Mouse (Mus musculus) megakaryocyte, adult 5-6 weeks (primary cell): ENCODE measurements around the gene Ccdc12. TPM values are rescaled to one million over a fixed set of nuclear protein-coding genes. Genes with fewer than 3 reads are reported as not detected.

Experiments used
- ATAC-seq: 2 replicates; pipeline ENCODE4 v1.8.0; 2016; ENCODE audit warnings: mild to moderate bottlenecking, inconsistent platforms; ENCODE audit not compliant: poor library complexity, severe bottlenecking
- total RNA-seq, 2 experiments: library from RNA; stranded (forward) in 1 of 2; stranded (reverse) in 1 of 2; fragments of 153-499, 151-499 nt in 1 of 2; fragments of 221-1000, 200-1000 nt in 1 of 2; gene quantifications; 2 replicates each; pipeline versions ENCODE4 v1.2.3 to v1.2.4; 2015 to 2017

Gene Ccdc12
- total RNA-seq (2015) (204 and 210 TPM in 2 replicates), total RNA-seq (2017) (165 and 180 TPM in 2 replicates)

- ATAC-seq: peak; percentile 63
These were observed at the start of gene Ccdc12 for GRCm38 (mm10) chr9:110656249-110657221. Ccdc12 (plus strand) TSS chr9:110656503.

DNA sequence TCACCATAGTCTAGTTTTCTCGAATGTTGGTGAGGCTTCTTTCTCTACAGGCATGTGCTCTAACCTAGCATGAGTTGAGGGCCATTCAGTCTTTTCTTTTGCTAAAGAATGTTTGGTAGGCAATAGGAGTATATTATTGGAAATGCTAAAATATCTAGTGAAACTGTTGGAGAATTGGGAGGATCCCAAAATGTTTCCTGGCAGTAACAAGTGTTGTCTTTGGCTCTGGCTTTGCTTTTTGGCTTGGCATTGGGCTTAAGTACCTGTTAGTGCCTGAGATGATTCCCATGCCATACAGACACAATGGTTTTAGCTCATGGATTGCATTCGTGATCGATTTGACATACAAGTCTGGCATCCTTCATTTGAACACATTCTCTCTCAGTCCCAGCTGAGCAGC, 44.8 kb upstream of the Ccdc12 start:
- no peak for ATAC-seq

- no peak for ATAC-seq
These were observed 39.2 kb upstream of the Ccdc12 start for GRCm38 (mm10) chr9:110617081-110617480.

DNA sequence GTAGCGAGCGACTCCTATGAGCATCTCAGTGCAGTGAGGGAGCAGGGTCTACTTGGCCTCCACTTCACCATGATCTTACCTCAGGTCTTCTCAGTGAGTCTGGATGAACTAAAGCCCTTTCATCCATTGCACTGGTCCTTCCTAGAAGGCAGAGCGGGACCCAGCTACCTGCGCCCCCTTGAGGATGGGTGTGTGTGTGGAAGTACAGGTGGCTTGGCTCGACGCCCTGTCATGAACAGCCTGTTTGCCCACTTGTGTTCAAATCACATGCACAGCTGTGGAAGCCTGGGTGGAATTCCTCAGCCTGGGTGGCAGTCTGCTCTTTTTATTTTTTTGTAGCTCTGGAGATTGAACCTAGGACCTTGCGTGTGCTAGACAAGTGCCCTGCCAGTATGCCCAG, 36.1 kb upstream of the Ccdc12 start:
- no peak for ATAC-seq

DNA sequence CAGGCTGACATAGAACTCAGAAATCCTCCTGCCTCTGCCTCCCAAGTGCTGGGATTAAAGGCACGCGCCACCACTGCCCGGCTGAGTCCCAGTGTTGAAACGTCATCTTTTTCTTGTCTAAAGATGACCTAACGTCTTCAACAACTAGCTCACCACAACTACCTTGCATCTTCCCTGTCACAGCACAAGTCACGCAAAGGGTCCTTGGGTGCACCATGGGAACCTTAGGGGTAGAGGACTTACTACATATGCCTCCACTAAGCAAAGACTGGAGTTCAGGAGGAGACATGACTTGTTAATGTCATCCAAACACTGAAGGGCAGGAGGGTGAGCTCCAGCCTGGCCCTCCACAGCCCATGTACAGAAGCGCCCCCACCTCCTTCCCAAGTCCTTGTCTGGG, 35.6 kb upstream of the Ccdc12 start:
- no peak for ATAC-seq

DNA sequence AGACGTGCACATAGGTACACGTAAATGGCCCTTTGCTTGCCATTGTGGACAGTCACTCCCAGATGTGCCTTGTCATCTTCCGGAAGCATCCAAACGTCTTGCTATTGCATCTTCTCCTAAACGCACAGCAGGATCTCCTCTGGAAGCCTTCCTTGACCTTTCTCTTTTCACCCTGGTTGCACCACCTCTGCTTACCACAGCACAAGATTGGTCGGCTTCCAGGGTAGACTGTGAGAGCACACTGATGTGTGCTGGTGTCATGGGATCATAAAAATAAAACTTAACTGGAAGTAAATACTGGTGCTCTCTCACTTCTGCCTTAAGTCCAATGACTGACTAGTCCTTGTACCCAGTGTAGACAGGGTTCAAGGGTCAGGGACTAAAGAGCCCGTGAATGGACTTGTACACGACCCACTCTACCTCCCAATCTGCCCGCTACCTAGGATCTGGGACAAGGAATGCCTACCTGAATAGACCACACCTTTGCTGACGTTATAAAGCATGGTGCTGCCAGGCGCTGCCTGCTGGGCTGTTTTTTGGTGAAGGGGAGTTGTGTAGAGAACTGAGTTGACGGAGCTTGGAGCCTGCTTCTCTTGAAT, 33.6 kb upstream of the Ccdc12 start:
- no peak for ATAC-seq

GRCm38 (mm10) chr9:110623416-110624195, 32.7 kb upstream of the Ccdc12 start:
- ATAC-seq: no peak

DNA sequence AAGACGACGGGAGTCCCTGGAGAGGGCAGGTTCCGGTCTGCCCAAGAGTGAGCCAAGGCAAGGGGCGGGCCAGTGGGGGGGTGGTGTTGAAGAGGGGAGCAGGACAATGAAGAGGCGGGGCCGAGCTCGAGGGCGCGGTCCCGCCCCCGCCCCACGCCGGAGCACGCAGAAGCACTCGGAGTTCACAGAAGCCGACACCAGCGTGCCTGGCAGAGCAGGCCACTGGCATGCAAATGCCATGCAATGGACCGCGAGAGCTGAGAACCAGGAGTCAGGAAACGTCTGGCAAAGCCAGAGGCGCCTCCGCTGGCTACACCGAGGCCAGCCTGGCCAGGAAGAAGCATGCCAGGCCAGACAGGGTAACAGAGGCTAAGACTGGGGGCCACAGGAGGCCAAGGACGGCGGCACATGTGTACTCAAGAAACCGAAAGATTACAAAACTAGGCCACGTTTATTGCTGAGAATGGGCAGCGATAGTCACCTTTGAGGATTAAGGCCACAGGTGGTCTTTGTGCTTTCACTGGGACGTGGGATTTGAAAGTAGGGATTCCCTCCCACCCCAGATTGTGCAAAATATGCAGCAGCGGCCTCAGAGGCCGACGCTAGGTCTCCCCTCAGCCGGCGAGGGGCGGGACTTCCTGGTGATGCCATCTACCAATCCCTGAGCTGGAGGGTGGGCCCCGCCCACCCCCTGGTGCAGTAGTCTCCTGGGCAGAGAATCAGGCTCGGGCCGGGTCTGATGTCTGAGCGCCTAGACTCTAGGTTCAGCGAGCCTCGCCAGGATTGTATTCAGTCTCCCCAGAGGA, 31.7 kb upstream of the Ccdc12 start, which contains the start of gene Nradd:
TSS of gene Nradd (minus strand) at position 92 of the 806 bp plus-strand sequence.
- ATAC-seq: peak; percentile 58

- no peak for ATAC-seq
These were observed 30.9 kb upstream of the Ccdc12 start for GRCm38 (mm10) chr9:110625350-110625908.

DNA sequence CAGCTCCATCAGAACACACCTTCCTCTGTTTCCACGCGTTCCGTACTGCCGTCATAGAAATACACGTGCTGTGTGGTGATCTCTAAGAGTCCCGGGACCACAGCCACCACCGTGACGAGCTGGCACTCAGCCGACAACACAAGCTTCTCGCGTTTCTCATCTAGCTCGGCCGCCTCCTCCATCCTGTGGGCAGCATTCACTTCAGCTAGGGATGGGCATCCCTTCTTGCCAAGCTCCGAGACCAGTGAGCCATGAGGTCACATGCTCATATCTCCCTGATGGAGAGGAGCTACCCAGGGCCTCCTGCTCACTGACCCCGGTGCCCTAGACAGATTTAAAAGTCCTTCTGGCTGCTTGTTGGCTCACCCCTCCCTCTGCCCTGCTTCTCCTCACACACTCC, 26.1 kb upstream of the Ccdc12 start:
- no peak for ATAC-seq

- no peak for ATAC-seq
These were observed 25.1 kb upstream of the Ccdc12 start for GRCm38 (mm10) chr9:110631191-110631590.

DNA sequence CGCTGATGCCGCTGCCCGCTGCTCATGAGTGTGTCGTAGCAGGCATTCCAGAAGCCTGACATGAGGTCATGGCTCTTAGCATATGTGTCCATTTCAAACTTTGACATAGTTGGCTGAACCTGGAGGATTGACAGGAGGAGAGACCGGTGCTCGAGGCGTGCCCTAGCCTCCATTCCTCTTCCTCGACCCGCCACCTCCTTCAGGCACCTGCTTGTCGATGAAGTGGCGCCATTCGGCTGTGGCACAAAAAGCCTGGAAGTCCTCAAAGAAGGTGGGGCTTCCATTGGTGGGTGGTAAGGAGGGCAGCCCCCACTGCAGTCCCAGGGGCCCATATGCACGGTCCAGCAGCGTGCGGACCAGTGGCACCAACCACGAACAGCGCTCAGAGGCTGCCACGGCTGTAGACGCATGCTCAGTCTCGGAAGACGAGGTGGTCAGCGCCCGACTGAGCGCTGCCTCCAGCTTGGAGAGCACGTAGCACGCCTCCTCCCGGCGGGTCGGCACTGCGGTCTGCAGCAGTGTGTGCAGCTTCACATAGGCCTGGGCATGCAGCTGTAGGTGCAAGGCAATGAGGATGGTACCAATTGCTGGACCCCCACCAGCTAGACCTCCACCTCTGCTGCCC, 24.5 kb upstream of the Ccdc12 start:
- no peak for ATAC-seq

- ATAC-seq: no peak
These were observed 23.6 kb upstream of the Ccdc12 start for GRCm38 (mm10) chr9:110632671-110633070.

DNA sequence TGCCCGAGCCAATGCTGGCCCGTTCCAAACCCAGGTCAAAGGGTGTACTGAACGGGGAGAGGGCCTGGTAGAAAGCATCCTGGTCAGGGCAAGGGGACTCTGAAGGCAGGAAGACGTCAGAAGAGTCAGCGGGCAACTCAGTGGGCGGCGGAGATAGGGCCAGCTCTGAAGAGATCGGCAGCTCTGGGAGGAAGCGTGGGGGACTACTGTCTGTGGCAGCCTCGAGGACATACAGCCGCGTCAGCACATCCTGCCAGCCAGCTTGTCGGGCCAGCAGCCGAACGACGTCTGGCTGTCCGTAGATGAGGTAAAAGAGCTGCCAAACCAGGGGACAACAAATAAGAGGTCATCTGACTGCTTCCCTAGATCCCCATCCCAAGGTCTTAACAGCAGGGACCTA, 22.4 kb upstream of the Ccdc12 start:
- ATAC-seq: no peak

DNA sequence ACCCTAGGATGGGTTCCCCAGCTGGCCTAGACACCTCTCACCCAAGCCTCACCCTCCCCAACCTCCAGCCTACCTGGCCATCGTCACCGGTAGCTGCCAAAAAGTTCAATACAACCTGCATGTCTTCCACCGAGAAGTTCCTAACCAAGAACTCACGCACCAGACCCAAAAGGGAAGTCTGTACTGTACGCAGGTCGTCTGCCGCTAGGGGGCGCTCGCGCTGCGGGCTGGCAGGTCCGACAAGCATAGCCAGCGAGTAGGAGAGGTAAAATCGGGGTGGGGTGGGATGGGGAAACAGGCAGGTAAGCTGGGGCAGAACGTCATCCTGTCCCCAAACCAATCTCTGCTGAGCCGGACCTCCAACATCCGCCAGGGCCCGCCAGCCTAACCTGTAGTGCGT, 21.1 kb upstream of the Ccdc12 start:
- peak; percentile 76 for ATAC-seq

DNA sequence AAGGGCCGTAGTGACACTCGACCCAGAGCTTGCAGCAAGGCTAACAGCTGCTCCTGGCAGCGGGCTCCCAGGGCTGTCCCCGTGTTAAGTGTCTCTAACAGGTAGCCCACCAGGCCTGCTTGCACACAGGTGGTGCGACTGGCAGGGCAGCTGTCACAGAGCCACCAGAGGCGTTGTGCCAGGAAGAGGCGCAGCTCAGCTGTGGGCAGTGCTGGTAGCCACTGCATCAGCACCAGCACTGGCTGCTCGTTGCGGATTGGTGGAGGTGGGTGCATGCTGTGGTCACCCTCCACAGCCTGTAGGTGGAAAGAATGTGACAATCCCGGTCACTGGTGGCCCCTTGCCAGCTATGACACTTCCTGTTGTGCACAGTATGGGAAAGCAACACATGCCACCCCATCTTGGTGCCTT, 17.7 kb upstream of the Ccdc12 start:
- no peak for ATAC-seq

- peak; percentile 19; the same call in 1 of the 2 replicates for ATAC-seq
These were observed 15.3 kb upstream of the Ccdc12 start for GRCm38 (mm10) chr9:110641006-110641405.

- no peak for ATAC-seq
These were observed 13.3 kb upstream of the Ccdc12 start for GRCm38 (mm10) chr9:110642812-110643524.

- no peak for ATAC-seq
These were observed 12.5 kb upstream of the Ccdc12 start for GRCm38 (mm10) chr9:110643787-110644186.
